Mouse (Mus musculus) mouse trophoblast stem cell (cell line): ENCODE data around the gene Mybpc3.

Source experiments
- in situ Hi-C, 2 experiments: fragments of 300-500 bp; cut with MseI, MboI; formaldehyde crosslinking; loops; 2 replicates in 1 of 2; 3 replicates in 1 of 2; pipeline ENCODE4 v1.15.1; 2025

The Mybpc3 gene

DNA sequence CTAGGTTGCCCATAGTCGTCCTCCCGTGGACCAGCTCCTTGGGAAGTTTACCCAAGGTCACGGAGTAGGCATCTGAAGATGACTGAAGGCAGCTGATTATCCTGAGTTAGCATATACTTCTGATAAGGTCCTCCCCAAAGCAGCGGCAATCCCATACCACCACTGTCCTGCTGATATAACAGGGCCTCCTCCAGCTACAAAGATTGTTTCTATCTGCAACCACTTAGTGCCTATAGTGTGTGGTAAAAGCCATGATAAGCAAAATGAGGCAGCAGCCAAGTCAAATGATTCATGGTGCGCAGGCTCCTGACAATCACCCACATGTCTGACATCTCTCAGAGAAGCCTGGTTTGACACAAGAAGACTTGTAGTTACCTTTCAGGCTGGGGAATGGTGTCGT lies 47.0 kb downstream of the Mybpc3 start:
- in situ Hi-C loops = no loop called here

- in situ Hi-C loops = no loop called here
Observed at GRCm38 (mm10) chr2:91167629-91168028, 49.7 kb downstream of the Mybpc3 start.

GRCm38 (mm10) chr2:91169587-91170322 lies 51.8 kb downstream of the Mybpc3 start:
- in situ Hi-C loops = no loop called here

DNA sequence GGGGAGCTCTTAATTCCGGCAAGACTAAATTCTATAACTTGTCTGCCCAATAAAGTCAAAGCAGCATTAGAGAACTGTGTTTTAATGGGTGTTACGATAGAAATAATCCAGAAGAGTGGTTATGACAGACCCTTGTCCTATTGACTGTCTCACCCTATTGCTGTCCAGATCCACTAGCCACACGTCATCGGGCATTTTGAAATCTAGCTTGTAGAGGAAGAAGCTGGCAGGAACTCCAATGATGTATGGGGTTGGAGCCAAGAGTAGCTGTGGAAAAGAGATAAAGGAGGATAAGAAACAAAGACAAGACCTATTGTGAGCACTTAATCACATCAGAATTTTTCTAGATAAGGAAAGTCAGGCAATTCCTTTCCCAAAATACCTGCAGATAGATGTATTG lies 57.5 kb downstream of the Mybpc3 start:
- in situ Hi-C loops = no loop called here

- in situ Hi-C loops = no loop called here
Observed at GRCm38 (mm10) chr2:91176234-91176633, 58.3 kb downstream of the Mybpc3 start.

GRCm38 (mm10) chr2:91179825-91180224 lies 61.9 kb downstream of the Mybpc3 start:
- in situ Hi-C loops = no loop called here

GRCm38 (mm10) chr2:91180706-91181105 lies 62.8 kb downstream of the Mybpc3 start:
- in situ Hi-C loops = no loop called here

DNA sequence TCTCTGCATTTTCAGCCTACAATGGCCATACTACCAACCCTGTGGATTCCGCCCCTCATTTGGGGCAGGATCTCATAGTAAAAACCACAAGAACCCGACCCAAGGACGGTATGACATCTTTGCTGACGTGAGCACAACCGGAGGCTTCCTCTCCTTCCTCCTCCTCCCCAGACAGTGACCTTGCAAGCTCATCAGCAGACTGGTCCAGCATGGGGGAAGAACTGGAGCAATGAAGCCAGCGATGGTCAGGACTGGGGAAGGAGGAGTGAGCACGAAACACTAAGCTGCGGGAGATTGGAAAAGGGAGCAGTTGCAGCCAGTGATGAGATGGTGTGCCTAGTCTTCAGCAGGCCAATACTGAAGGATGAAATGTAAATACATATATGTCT lies 64.1 kb downstream of the Mybpc3 start:
- in situ Hi-C loops = no loop called here

- in situ Hi-C loops = no loop called here
Observed at GRCm38 (mm10) chr2:91182405-91183147, 64.6 kb downstream of the Mybpc3 start.

DNA sequence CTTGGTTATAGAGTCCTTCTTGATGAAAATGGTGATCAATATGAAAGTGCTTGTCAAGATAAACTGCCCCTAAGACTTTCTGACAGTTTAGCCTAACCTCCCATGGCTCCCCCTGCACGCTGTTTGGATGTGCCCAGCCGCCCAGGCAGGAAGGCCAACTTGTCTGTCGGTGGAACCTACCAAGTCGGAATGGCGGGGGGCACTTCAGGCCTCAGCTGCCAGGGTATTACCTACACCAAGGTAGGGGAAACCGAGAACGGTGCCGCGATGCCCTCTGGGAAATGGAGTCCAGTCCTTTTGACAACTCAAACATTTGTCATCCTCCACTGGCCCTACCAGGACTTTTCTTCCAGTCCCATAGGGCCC lies 65.2 kb downstream of the Mybpc3 start:
- in situ Hi-C loops = no loop called here

DNA sequence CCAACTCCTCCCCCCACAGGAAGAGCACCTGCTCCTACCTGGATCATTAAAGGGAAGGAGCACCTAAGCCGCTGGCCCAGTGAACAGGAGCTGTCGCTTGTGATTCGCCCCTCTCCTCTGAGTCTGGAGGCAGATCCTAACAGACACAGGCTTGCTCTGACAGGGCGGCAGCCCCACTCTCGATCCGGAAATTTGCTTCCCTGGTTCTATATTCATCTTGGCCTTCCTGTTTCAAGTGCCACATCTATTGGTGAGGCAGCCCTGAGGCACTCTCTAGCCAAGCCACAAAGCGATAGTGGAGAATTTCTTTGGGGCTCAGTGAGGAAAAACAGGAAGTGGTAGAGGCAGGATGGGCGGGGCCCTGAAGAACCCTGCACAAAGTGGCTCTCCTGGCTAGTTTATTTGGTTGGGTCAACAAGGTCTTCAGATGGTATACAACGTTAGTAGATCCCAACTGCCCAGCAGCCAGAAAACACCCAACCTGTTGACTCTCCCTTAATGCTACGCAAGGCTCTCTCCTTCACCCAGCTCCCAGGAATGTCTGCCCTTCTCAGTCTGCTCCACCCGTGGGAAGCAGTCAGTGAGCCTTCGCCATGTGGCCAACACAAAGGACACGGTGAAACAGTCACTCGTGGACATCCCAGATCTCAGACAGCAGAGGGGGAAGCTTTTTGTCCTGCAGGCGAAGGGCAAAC lies 65.9 kb downstream of the Mybpc3 start, which contains the start of gene Madd:
TSS of gene Madd (minus strand) at position 127 of the 695 bp plus-strand sequence.
- in situ Hi-C loops = no loop called here
